Mouse (Mus musculus) small intestine, adult 2 months (tissue): ENCODE measurements around the gene Spef2. TPM values are rescaled to one million over a fixed set of nuclear protein-coding genes. Genes with fewer than 3 reads are reported as not detected.

Experiments used
- H3K27ac ChIP-seq: fragments of 200-500 bp; 2 replicates; pipeline ENCODE4 v1.5.1; 2012; ENCODE audit warnings: low read depth, low read length, control low read depth, inconsistent platforms; ENCODE audit not compliant: insufficient read depth
- H3K27me3 ChIP-seq: fragments of 200-500 bp; 2 replicates; pipeline ENCODE4 v1.6.1; 2012; ENCODE audit warnings: mild to moderate bottlenecking, moderate library complexity, low read length, inconsistent platforms; ENCODE audit not compliant: control insufficient read depth, insufficient read depth
- H3K36me3 ChIP-seq: fragments of 200-500 bp; 2 replicates; pipeline ENCODE4 v1.6.1; 2012; ENCODE audit warnings: mild to moderate bottlenecking, low read length, control low read depth, inconsistent platforms; ENCODE audit not compliant: control insufficient read depth, insufficient read depth
- H3K4me1 ChIP-seq: fragments of 200-500 bp; 2 replicates; pipeline ENCODE4 v1.6.1; 2012; ENCODE audit warnings: low read length, inconsistent platforms, mixed read lengths; ENCODE audit not compliant: control insufficient read depth, insufficient read depth, insufficient read length
- H3K4me3 ChIP-seq: fragments of 200-500 bp; 2 replicates; pipeline ENCODE4 v1.5.1; 2012; ENCODE audit warnings: low read depth, mild to moderate bottlenecking, control low read depth, inconsistent platforms, low read length, moderate library complexity
- CTCF ChIP-seq: fragments of 200-500 bp; IDR thresholded peaks from 2 replicates; pipeline ENCODE4 v1.5.1; 2012; ENCODE audit warnings: low read depth, mild to moderate bottlenecking, control low read depth, inconsistent platforms, low read length, moderate library complexity, mixed read lengths; ENCODE audit not compliant: insufficient replicate concordance, insufficient read length; ENCODE audit errors: extremely low read depth
- POLR2A ChIP-seq: fragments of 200-500 bp; IDR thresholded peaks from 2 replicates; pipeline ENCODE4 v1.6.1; 2012; ENCODE audit warnings: low read depth, mild to moderate bottlenecking, control low read depth, inconsistent platforms, low read length, moderate library complexity
- WGBS: fragments of 180-500 bp; shearing (Covaris S2); methylation state at CpG from one replicate; pipeline ENCODE4 v1.1.7; 2018; 5-methylcytosine and 5-hydroxymethylcytosine counted together
- polyA plus RNA-seq: library from polyadenylated mRNA; depleted of rRNA; stranded (reverse); fragments of >200 nt; gene quantifications from 2 replicates; pipeline ENCODE4 v1.2.3, GENCODE M21; 2012

The Spef2 gene
- polyA plus RNA-seq, 1 experiment, result not detected

DNA sequence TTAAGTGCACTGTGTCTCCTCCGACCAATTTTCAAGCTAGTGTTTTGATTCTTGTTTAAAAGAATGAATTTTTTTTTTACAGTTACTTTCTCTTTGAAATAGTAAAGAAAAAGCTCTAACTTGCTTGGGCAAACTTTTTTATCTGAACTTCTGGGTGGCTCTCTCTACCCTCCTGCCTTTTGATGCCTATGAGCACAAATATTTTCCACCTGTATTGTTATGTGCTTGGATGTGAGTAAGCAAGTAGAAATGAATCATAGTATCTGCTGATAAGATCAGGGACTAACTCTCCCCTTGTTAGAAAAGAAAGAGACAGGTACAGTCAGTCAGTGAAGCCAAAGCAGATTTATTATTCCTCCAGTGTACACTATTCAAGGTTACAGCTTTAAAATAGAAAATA is 87.5 kb downstream of the Spef2 start:
- Histone ChIP-seq H3K36me3 (no peaks in the 10 kb centered on the region), H3K27ac (no peak overlapping the region), H3K4me3 (no peak overlapping the region), H3K4me1 (no peaks in the 10 kb centered on the region), H3K27me3 (no peaks in the 10 kb centered on the region)
- TF ChIP-seq CTCF, result no peak
- no peak for TF ChIP-seq POLR2A
- 68% methylated on average over 1 of the region's 1 CpGs for WGBS

DNA sequence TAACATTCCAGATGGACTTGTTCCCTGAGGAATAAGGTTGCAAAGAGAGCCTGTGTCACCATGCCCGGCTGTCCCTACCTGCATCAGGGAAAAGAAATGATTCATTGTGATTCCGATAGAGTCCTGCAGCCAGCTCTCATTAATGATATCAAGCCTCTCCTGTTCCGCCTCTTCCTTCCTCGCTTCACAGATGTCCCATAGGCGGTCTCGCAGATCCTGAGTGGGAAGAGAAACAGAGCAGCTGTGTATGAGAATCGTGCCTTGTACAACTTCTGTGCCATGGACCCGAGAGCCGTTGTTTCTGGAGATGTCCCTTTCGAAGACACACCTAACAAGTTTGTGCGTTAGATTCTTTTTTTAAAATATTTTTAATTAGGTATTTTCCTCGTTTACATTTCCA is 114.2 kb downstream of the Spef2 start:
- Histone ChIP-seq H3K4me1 (no peaks in the 10 kb centered on the region), H3K27ac (no peak overlapping the region), H3K27me3 (no peaks in the 10 kb centered on the region), H3K36me3 (no peaks in the 10 kb centered on the region), H3K4me3 (no peak overlapping the region)
- TF ChIP-seq POLR2A, result no peak
- TF ChIP-seq CTCF, result no peak
- 85% methylated on average over 12 of the region's 12 CpGs for WGBS

DNA sequence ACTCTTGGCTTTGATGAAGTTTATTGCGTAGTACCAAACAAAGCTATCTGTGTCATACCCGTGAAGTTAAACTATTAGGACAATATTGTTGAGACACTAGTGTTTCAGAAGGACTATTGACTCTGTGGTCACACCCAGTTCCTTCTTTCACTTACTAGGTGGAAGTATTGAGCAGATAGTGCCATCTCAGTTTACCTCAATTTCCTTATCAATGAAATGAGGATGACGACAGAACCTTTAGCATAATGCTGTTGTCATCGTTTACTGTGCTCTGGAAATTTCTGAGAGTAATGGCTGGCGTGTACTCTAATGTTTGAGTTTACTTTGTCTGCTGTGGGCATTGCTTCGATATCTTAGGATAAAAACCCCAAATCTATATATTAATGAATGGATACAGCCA is 117.0 kb downstream of the Spef2 start:
- WGBS, result 80% methylated on average over 6 of the region's 6 CpGs
- Histone ChIP-seq H3K27me3 (no peaks in the 10 kb centered on the region), H3K27ac (no peak overlapping the region), H3K4me3 (no peak overlapping the region), H3K36me3 (no peaks in the 10 kb centered on the region), H3K4me1 (no peaks in the 10 kb centered on the region)
- no peak for TF ChIP-seq POLR2A
- no peak for TF ChIP-seq CTCF

DNA sequence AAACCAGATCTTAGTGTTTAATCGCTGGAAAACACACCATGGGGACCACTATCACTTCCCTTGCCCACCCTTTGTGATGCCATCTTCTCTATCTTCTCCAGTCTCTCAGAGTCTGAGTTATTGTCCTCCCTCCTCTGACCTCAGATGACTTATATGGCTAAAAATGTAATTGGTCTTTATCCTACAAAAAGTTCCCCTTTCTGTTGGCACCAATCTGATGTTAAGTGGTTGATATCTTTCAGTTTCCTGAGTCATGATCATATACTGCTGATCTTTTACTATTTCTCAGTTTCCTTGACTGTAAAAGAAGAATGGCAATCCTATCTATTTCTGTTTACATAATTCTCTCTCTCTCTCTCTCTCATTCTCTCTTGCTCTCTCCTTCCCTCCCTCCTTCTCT is 119.0 kb downstream of the Spef2 start:
- 63% methylated on average over 1 of the region's 1 CpGs for WGBS
- H3K4me1 ChIP-seq, result no peaks in the 10 kb centered on the region
- no peak overlapping the region for H3K4me3 ChIP-seq
- H3K27ac ChIP-seq, result no peak overlapping the region
- H3K27me3 ChIP-seq, result no peaks in the 10 kb centered on the region
- TF ChIP-seq POLR2A (no peak), CTCF (no peak)
- no peaks in the 10 kb centered on the region for H3K36me3 ChIP-seq

DNA sequence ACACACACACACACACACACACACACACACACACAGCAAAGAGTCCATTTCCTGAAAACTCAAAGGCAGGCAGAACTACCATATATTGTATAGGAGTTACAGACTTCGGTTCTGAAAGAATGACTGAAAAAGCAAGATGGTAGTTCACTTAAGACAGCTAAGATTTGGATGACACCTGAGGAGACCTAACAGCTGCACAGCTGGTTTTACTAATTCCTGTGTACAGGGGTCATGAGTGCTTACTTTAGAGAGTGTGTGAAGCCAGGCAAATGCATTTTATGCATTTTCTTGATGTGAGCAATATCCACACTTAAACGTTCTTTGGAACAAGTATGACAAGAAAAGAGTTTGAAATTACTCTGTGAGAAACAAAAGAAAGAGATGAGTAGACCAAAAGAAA is 124.0 kb downstream of the Spef2 start:
- TF ChIP-seq POLR2A (no peak), CTCF (no peak)
- Histone ChIP-seq H3K27me3 (no peaks in the 10 kb centered on the region), H3K27ac (no peak overlapping the region), H3K4me1 (no peaks in the 10 kb centered on the region), H3K4me3 (no peak overlapping the region), H3K36me3 (no peaks in the 10 kb centered on the region)
- WGBS, result 75% methylated on average over 2 of the region's 2 CpGs

DNA sequence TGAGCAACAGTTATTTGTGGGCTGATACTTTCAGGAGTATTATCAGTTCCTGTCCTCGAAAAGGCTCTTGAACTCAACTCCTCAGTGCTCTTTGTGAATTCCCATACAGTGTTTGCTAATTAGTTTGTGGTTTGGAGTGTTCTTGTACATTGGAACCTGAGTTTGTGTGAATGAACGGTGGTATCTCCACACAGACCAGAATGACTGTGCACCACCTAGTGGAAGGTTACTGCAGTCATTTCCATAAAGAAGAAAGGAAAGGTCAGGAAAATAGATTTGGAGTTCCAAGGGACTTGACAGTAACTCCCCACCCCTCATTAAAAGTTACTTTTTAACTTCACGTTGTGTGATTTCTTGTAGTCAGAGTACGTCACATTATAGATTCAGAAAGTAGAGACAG is 140.5 kb downstream of the Spef2 start:
- no peak overlapping the region for H3K4me3 ChIP-seq
- TF ChIP-seq POLR2A (no peak), CTCF (no peak)
- H3K27me3 ChIP-seq, result no peaks in the 10 kb centered on the region
- H3K27ac ChIP-seq, result no peak overlapping the region
- H3K4me1 ChIP-seq, result no peaks in the 10 kb centered on the region
- WGBS, result 30% methylated on average over 4 of the region's 4 CpGs
- no peaks in the 10 kb centered on the region for H3K36me3 ChIP-seq

DNA sequence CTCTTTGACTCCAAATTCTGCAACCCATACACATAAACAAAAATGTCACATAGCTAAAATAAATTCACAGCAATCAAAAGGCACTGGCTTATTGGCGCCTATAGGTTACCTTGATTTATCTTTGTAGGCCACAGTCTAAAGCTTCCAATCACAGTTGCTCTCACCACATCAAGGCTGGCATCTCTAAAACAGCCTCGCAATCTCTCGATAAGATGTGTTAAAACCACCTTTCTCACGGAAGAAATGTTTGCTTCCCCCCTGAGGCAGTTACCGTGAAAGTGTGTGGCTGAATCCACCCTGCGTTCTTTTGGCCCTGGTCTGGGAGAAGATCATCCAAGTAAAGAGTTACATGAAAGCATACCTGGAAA is 148.6 kb downstream of the Spef2 start:
- Histone ChIP-seq H3K27me3 (no peaks in the 10 kb centered on the region), H3K36me3 (no peaks in the 10 kb centered on the region), H3K4me3 (no peak overlapping the region), H3K27ac (no peak overlapping the region), H3K4me1 (no peaks in the 10 kb centered on the region)
- 86% methylated on average over 6 of the region's 6 CpGs for WGBS
- no peak for TF ChIP-seq POLR2A
- TF ChIP-seq CTCF, result no peak
